Mouse (Mus musculus) embryo, embryonic 11 days (tissue): Measurements from ENCODE around the gene Rab29.
"Not testable (repeated sequence)": the region's sequence is repeated elsewhere in the genome, so short reads cannot be mapped to it uniquely, and the experiment has no call there.

Experiments
- DNase-seq: peaks from one replicate; pipeline ENCODE4 v3.0.0-alpha.2; 2015

The Rab29 gene

GRCm38 (mm10) chr1:131867093-131867945 is at the start of gene Rab29:
TSS of gene Rab29 (plus strand) at chr1:131867224.
- peak; percentile 95 for DNase-seq

- not testable (repeated sequence) for DNase-seq
These were observed 46.7 kb upstream of the Rab29 start for GRCm38 (mm10) chr1:131820353-131820752.

GRCm38 (mm10) chr1:131820887-131821328 is 46.1 kb upstream of the Rab29 start:
- DNase-seq, result no peak

- no peak for DNase-seq
These were observed 44.7 kb upstream of the Rab29 start for GRCm38 (mm10) chr1:131822292-131822691.

GRCm38 (mm10) chr1:131822856-131823492 is 44.0 kb upstream of the Rab29 start:
- no peak for DNase-seq

GRCm38 (mm10) chr1:131823563-131823962 is 43.5 kb upstream of the Rab29 start:
- no peak for DNase-seq

GRCm38 (mm10) chr1:131824528-131825181 is 42.4 kb upstream of the Rab29 start:
- DNase-seq, result no peak

- DNase-seq, result peak; percentile 49
These were observed 39.7 kb upstream of the Rab29 start, which contains the start of gene Slc41a1 for GRCm38 (mm10) chr1:131827207-131827786. TSS of gene Slc41a1 (plus strand) at chr1:131827493.

GRCm38 (mm10) chr1:131827787-131828258 is 39.2 kb upstream of the Rab29 start:
- DNase-seq, result peak; percentile 95

- DNase-seq, result peak; percentile 73
These were observed 38.5 kb upstream of the Rab29 start for GRCm38 (mm10) chr1:131828297-131829126.

- DNase-seq, result no peak
These were observed 37.7 kb upstream of the Rab29 start for GRCm38 (mm10) chr1:131829279-131829678.

GRCm38 (mm10) chr1:131830561-131830960 is 36.5 kb upstream of the Rab29 start:
- DNase-seq, result no peak

- DNase-seq, result no peak
These were observed 35.9 kb upstream of the Rab29 start for GRCm38 (mm10) chr1:131830971-131831641.

- no peak for DNase-seq
These were observed 30.0 kb upstream of the Rab29 start for GRCm38 (mm10) chr1:131837035-131837434.

- no peak for DNase-seq
These were observed 28.5 kb upstream of the Rab29 start for GRCm38 (mm10) chr1:131838542-131838941.

GRCm38 (mm10) chr1:131839279-131839678 is 27.7 kb upstream of the Rab29 start:
- no peak for DNase-seq

- DNase-seq, result no peak
These were observed 24.8 kb upstream of the Rab29 start for GRCm38 (mm10) chr1:131842221-131842620.

- no peak for DNase-seq
These were observed 23.3 kb upstream of the Rab29 start for GRCm38 (mm10) chr1:131843758-131844157.

GRCm38 (mm10) chr1:131844883-131845282 is 22.1 kb upstream of the Rab29 start:
- no peak for DNase-seq

- DNase-seq, result peak; percentile 56
These were observed 20.8 kb upstream of the Rab29 start for GRCm38 (mm10) chr1:131846255-131846654.

- DNase-seq, result no peak
These were observed 5.2 kb upstream of the Rab29 start for GRCm38 (mm10) chr1:131861811-131862210.
